Mouse (Mus musculus) liver, adult 2 months (tissue): Measurements from ENCODE around the gene Iqgap2.

Source experiments
- CTCF ChIP-seq: fragments of 200-500 bp; IDR thresholded peaks from 2 replicates; pipeline ENCODE4 v1.5.1; 2011; ENCODE audit warnings: low read depth, low read length, control low read depth
- POLR2A ChIP-seq: fragments of 200-500 bp; IDR thresholded peaks from 2 replicates; pipeline ENCODE4 v1.6.1; 2011; ENCODE audit warnings: low read length, control low read depth; ENCODE audit not compliant: insufficient read depth; ENCODE audit errors: extremely low read depth

DNA sequence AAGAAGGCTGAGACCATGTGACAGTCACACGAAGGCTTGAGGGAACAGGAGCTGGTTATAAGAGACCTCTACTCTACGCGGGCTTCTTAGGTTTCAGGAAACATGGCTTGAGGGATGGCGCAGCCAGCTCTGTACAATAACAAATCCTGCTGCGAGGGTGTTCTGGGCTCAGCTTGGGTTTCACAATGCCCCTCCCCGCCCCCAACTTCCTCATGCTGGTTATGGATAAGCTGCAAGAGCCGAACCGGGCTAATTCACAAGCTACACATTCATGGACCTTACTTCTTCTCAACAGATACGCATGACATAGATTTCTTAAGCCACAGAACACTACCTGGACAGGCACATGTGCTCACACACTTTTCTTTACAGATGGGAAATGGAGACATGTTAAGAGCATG lies 113.0 kb downstream of the Iqgap2 start:
- no peak for TF ChIP-seq POLR2A
- no peak for TF ChIP-seq CTCF
